Mouse (Mus musculus) erythroid progenitor cell, adult 5-6 weeks (primary cell): Measurements from ENCODE around the gene Nrp1. TPM values are rescaled to one million over a fixed set of nuclear protein-coding genes. Genes with fewer than 3 reads are reported as not detected.

Experiments used
- ATAC-seq: replicated peaks from 2 replicates; pipeline ENCODE4 v1.8.0; 2016; ENCODE audit warnings: moderate number of reproducible peaks, mild to moderate bottlenecking, moderate TSS enrichment, inconsistent platforms; ENCODE audit not compliant: poor library complexity, low FRiP score, severe bottlenecking
- total RNA-seq, 2 experiments: library from RNA; stranded (forward) in 1 of 2; stranded (reverse) in 1 of 2; fragments of 150-400 nt in 1 of 2; fragments of 186-747, 209-891 nt in 1 of 2; gene quantifications; 2 replicates each; pipeline versions ENCODE4 v1.2.3 to v1.2.4; 2015 to 2017; ENCODE audit warnings: low replicate concordance in 2 of 2

Nrp1 gene
- total RNA-seq, 2 experiments from 2014 or later, result 2.0 to 3.4 TPM

DNA sequence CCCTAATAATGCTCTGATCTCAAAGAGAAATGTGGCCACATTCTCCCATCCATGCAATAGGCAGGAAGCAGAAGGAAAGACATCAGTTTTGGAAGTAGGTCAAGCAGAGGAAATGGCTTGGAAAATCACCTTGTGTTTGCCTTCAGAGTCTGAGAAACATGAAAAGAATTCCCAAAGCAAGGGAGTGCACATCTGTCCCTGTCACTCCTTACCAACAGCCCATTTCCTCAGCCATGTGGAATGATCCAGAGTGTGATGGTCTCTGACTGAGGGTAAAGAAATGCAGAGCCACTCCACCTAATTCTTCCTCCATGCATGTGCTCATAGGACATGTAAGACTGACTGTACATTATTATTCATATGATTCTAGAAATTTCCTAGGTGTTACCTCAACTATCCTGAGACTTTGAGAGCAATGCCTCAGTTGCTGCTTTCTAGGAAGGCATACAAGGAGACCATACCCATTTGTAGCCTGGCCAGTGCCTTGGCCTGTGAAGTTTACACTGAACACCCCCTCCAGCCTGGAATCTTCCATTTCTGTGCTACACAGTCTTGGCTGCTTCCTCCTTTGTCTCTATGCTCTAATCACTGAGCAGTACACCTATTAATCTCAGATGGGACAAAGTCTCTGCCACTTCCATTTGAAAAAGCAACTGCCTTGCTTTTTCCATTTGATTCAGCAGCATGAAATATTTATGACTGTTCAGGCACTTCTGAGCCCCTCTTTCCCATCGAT, 183.1 kb downstream of the Nrp1 start:
- no peak for ATAC-seq

DNA sequence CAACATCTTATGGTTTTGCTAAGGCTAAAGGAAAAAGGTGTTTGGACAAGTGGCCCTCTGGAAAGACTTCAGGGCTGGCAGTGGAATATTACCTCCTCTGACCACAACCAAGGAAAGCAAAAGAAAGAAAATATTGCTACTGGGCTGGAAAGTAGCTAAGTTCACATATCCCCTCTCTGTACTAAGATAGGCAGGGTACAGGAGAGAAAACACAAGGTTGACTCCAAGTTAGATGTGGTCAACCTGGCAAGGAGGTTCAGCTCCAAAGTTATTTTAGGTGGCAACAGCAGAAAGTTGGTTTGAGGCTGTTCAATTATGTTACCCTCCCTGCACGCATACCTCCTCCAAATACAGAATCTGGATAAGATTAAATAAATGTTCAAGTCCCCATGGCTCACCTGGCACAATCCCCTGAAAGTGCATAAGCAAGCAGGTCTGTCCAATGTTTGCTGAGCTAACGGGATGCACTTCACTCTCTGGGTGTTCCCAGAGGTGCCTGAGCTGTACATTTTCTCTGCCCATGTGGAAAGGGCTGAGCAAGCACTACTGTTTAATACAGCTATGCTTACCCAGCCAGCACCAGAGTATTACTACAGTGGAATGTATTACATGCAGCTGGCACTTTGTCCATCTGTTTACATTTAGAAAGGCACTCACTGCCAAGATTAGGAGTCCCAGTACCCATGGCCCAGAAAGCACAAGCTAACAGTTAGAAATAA, 185.9 kb downstream of the Nrp1 start:
- no peak for ATAC-seq

DNA sequence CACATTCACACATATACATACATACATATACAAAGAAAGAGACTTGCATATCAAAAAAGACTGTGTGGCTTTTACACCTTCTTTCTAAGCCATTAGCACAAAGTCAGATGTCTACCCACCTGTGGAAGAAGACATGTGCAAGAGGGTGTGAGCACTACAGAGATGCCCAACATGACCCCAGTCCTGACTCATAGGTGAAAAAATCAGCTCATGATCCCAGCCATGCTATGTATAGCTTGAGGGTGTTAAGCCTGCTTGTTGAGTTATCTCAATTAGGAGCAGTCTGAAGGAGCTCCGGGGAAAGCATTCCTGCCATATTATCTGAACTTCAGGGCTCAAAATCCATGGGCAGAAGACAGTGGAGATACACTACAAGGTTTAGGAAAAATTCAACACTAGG, 187.9 kb downstream of the Nrp1 start:
- no peak for ATAC-seq

DNA sequence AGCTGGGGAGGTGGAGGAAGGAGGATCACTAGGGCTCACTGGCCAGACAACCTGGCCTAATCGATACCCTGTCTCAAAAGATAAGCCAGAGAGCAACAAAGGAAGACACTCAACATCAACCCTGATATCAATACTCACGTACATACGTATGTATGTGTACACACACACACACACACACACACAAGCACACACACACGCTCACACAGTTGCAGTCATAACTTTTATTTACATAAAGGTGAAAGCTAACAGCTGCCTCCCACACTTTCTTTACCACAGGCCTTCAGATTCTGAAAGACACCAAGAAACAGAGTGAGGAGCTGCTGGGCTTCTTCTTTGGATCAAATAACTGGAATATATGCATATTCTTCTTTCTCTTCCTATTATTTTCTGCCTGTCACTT, 189.0 kb downstream of the Nrp1 start:
- no peak for ATAC-seq

DNA sequence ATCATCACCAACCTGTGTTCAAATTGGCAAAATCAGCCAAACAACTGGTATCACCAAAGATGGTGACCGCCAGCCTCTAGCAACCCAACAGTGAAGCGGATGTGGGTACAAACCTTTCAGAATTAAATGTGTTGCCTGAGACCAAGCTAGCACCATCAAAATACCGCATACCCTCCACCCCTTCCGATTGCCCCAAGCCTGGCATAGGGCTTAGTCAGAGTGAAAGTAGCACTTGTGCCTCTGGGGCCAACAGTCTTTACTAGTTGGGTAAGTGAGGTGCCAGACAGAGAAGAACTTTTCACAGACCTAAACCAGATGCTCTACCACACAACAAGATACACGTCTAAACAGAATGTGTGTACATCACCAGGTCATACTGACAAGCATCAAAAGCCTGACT, 191.3 kb downstream of the Nrp1 start:
- ATAC-seq, result no peak

DNA sequence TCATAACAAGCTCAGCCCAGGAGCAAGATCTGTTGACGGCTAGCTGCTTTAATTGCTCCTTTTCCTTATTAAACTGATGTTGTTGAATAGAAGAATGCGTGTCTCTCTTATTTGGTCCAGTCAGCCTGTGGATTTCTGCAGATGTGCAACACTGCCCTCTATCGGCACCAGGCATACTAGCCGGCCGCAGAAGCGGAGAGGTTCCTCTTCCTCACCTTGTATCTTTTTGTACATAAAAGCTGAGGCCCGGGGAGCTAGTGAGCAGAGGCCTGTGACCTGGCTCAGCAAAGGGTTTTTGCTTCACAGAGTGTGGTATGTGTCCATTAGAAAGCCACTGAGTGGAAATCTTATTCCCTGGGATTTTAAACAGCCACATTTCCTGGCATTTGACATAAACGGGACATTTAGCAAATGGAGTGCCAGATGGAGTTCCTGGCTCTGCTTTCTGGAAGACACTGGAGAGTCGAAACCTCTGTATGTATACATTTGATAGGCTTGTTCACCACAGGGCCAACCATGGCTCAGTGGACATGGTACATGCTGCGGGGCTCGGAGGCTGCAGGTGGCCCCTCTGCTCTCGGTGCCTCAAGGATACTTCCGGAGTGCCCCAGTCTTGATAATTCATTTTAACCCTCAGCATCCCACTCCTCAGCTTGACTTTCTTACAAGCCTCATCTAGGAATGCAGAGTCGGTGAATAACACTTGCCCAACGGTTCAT, 193.2 kb downstream of the Nrp1 start:
- peak; percentile 49 for ATAC-seq
